Mouse (Mus musculus): Measurements from ENCODE around the gene Ybx2. TPM values are rescaled to one million over a fixed set of nuclear protein-coding genes. Genes with fewer than 3 reads are reported as not detected.

Gene Ybx2
- 27.3 and 39.6 TPM in 2 replicates for total RNA-seq (2021)
- long read RNA-seq, experiment 1, transcript Ybx2-201 (9 exons, 1,673 nt): major isoform, 5 of 11 reads
- long read RNA-seq, experiment 1, partial matches to known transcripts: 2 of 11 reads
- long read RNA-seq, experiment 1, other reads (novel, unspliced or antisense): 3 of 11 reads
- long read RNA-seq, experiment 2, partial matches to known transcripts: 2 of 7 reads
- long read RNA-seq, experiment 2, other reads (novel, unspliced or antisense): 2 of 7 reads

- DNase-seq: peak; percentile 94
Observed at GRCm38 (mm10) chr11:69935137-69935879, at the start of gene Ybx2. TSS of gene Ybx2 (plus strand) at chr11:69935796.

GRCm38 (mm10) chr11:69886907-69887635 is 48.5 kb upstream of the Ybx2 start:
- DNase-seq: no peak

GRCm38 (mm10) chr11:69891482-69891881 is 44.1 kb upstream of the Ybx2 start:
- no peak for DNase-seq

GRCm38 (mm10) chr11:69894671-69895070 is 40.9 kb upstream of the Ybx2 start:
- peak; percentile 45 for DNase-seq

GRCm38 (mm10) chr11:69895291-69895690 is 40.3 kb upstream of the Ybx2 start, which contains the start of gene Acap1:
TSS of gene Acap1 (minus strand) at chr11:69895539.
- DNase-seq: no peak

- no peak for DNase-seq
Observed at GRCm38 (mm10) chr11:69899870-69900269, 35.7 kb upstream of the Ybx2 start.

GRCm38 (mm10) chr11:69900471-69901405 is 34.9 kb upstream of the Ybx2 start, which contains the start of the genes 2810408A11Rik and Neurl4:
TSS of gene 2810408A11Rik (minus strand) at chr11:69900987.
TSS of gene Neurl4 (plus strand) at chr11:69901072.
- DNase-seq: peak; percentile 93

- DNase-seq: peak; percentile 98
Observed at GRCm38 (mm10) chr11:69901406-69901846, 34.2 kb upstream of the Ybx2 start.

GRCm38 (mm10) chr11:69901993-69902392 is 33.6 kb upstream of the Ybx2 start:
- no peak for DNase-seq

GRCm38 (mm10) chr11:69902972-69903371 is 32.6 kb upstream of the Ybx2 start:
- no peak for DNase-seq

GRCm38 (mm10) chr11:69904311-69904710 is 31.3 kb upstream of the Ybx2 start:
- DNase-seq: no peak

- DNase-seq: no peak
Observed at GRCm38 (mm10) chr11:69908645-69909044, 27.0 kb upstream of the Ybx2 start.

- DNase-seq: no peak
Observed at GRCm38 (mm10) chr11:69909174-69909573, 26.4 kb upstream of the Ybx2 start.

GRCm38 (mm10) chr11:69910177-69910576 is 25.4 kb upstream of the Ybx2 start:
- no peak for DNase-seq

- DNase-seq: no peak
Observed at GRCm38 (mm10) chr11:69910781-69911560, 24.6 kb upstream of the Ybx2 start.

GRCm38 (mm10) chr11:69911701-69912100 is 23.9 kb upstream of the Ybx2 start:
- no peak for DNase-seq

- DNase-seq: no peak
Observed at GRCm38 (mm10) chr11:69912716-69913530, 22.7 kb upstream of the Ybx2 start.

GRCm38 (mm10) chr11:69913554-69914371 is 21.8 kb upstream of the Ybx2 start, which contains the start of gene Gps2:
TSS of gene Gps2 (plus strand) at chr11:69913888.
- peak; percentile 95 for DNase-seq

GRCm38 (mm10) chr11:69914372-69914764 is 21.2 kb upstream of the Ybx2 start:
- DNase-seq: peak; percentile 58

All from adrenal gland, postnatal 14 days (tissue).